Mouse (Mus musculus): ENCODE measurements at regions not wholly inside any gene's neighbourhood (a gene's known extent, or its start where the extent isn't known, plus 50 kb on each side); places are given as distances from the start of the nearest gene placed in this dataset.

- DNase-seq (ENCODE audit: low read depth, low spot score), result no peak
Observed at GRCm38 (mm10) chr13:70292713-70293112, 344.7 kb downstream of the Ice1 start.

- DNase-seq (ENCODE audit: low read depth, low spot score), result no peak
Observed at GRCm38 (mm10) chr13:70303953-70304525, 333.4 kb downstream of the Ice1 start.

GRCm38 (mm10) chr13:70310516-70310915, 326.9 kb downstream of the Ice1 start:
- DNase-seq (ENCODE audit: low read depth, low spot score), result no peak

GRCm38 (mm10) chr13:70311226-70312055, 326.0 kb downstream of the Ice1 start:
- no peak for DNase-seq (ENCODE audit: low read depth, low spot score)

GRCm38 (mm10) chr13:70313205-70313604, 324.2 kb downstream of the Ice1 start:
- no peak for DNase-seq (ENCODE audit: low read depth, low spot score)

- DNase-seq (ENCODE audit: low read depth, low spot score), result no peak
Observed at GRCm38 (mm10) chr13:70323537-70323936, 313.9 kb downstream of the Ice1 start.

- no peak for DNase-seq (ENCODE audit: low read depth, low spot score)
Observed at GRCm38 (mm10) chr13:70336069-70336468, 301.4 kb downstream of the Ice1 start.

GRCm38 (mm10) chr13:70340437-70340836, 297.0 kb downstream of the Ice1 start:
- no peak for DNase-seq (ENCODE audit: low read depth, low spot score)

GRCm38 (mm10) chr13:70343191-70343734, 294.2 kb downstream of the Ice1 start:
- DNase-seq (ENCODE audit: low read depth, low spot score), result no peak

- DNase-seq (ENCODE audit: low read depth, low spot score), result no peak
Observed at GRCm38 (mm10) chr13:70343911-70344310, 293.5 kb downstream of the Ice1 start.

- DNase-seq (ENCODE audit: low read depth, low spot score), result no peak
Observed at GRCm38 (mm10) chr13:70344311-70344710, 293.1 kb downstream of the Ice1 start.

- no peak for DNase-seq (ENCODE audit: low read depth, low spot score)
Observed at GRCm38 (mm10) chr13:70348456-70348855, 289.0 kb downstream of the Ice1 start.

- no peak for DNase-seq (ENCODE audit: low read depth, low spot score)
Observed at GRCm38 (mm10) chr13:70348965-70349364, 288.5 kb downstream of the Ice1 start.

- DNase-seq (ENCODE audit: low read depth, low spot score), result no peak
Observed at GRCm38 (mm10) chr13:70369647-70370046, 267.8 kb downstream of the Ice1 start.

GRCm38 (mm10) chr13:70380772-70381171, 256.7 kb downstream of the Ice1 start:
- DNase-seq (ENCODE audit: low read depth, low spot score), result no peak

- DNase-seq (ENCODE audit: low read depth, low spot score), result no peak
Observed at GRCm38 (mm10) chr13:70385292-70385691, 252.1 kb downstream of the Ice1 start.

GRCm38 (mm10) chr13:70412788-70413187, 224.6 kb downstream of the Ice1 start:
- no peak for DNase-seq (ENCODE audit: low read depth, low spot score)

- no peak for DNase-seq (ENCODE audit: low read depth, low spot score)
Observed at GRCm38 (mm10) chr13:70418156-70418555, 219.3 kb downstream of the Ice1 start.

- no peak for DNase-seq (ENCODE audit: low read depth, low spot score)
Observed at GRCm38 (mm10) chr13:70439419-70439818, 198.0 kb downstream of the Ice1 start.

- DNase-seq (ENCODE audit: low read depth, low spot score), result no peak
Observed at GRCm38 (mm10) chr13:70446940-70447339, 190.5 kb downstream of the Ice1 start.

- no peak for DNase-seq (ENCODE audit: low read depth, low spot score)
Observed at GRCm38 (mm10) chr13:70454592-70455390, 182.6 kb downstream of the Ice1 start.

GRCm38 (mm10) chr13:70458406-70458805, 179.0 kb downstream of the Ice1 start:
- DNase-seq (ENCODE audit: low read depth, low spot score), result no peak
